Mouse (Mus musculus) lung, adult 2 months (tissue): ENCODE data around the gene Spib. TPM values are rescaled to one million over a fixed set of nuclear protein-coding genes. Genes with fewer than 3 reads are reported as not detected.

Experiments used
- DNase-seq: peaks from one replicate; pipeline ENCODE4 v3.0.0; 2022
- H3K4me1 ChIP-seq: fragments of 200-500 bp; 2 replicates; pipeline ENCODE4 v1.6.1; 2011; ENCODE audit warnings: low read length; ENCODE audit not compliant: control insufficient read depth, insufficient read depth
- H3K4me3 ChIP-seq: fragments of 200-500 bp; replicated peaks from 2 replicates; pipeline ENCODE3; 2011; ENCODE audit warnings: low read depth, mild to moderate bottlenecking, control low read depth, low read length; ENCODE audit errors: extremely low read depth
- CTCF ChIP-seq: fragments of 200-500 bp; IDR thresholded peaks from 2 replicates; pipeline ENCODE4 v1.5.1; 2011; ENCODE audit warnings: mild to moderate bottlenecking, low read length, control low read depth; ENCODE audit not compliant: insufficient read depth
- POLR2A ChIP-seq: fragments of 200-500 bp; IDR thresholded peaks from 2 replicates; pipeline ENCODE4 v1.6.1; 2011; ENCODE audit warnings: low read depth, mild to moderate bottlenecking, control low read depth, low read length, borderline replicate concordance; ENCODE audit errors: extremely low read depth
- WGBS: fragments of 180-500 bp; shearing (Covaris S2); methylation state at CpG from one replicate; pipeline ENCODE4 v1.1.7; 2018; 5-methylcytosine and 5-hydroxymethylcytosine counted together
- polyA plus RNA-seq: library from polyadenylated mRNA; depleted of rRNA; stranded (reverse); fragments of >200 nt; gene quantifications from 2 replicates; pipeline ENCODE4 v1.2.3, GENCODE M21; 2012

The Spib gene
- polyA plus RNA-seq, 1 experiment: 11.7 TPM

DNA sequence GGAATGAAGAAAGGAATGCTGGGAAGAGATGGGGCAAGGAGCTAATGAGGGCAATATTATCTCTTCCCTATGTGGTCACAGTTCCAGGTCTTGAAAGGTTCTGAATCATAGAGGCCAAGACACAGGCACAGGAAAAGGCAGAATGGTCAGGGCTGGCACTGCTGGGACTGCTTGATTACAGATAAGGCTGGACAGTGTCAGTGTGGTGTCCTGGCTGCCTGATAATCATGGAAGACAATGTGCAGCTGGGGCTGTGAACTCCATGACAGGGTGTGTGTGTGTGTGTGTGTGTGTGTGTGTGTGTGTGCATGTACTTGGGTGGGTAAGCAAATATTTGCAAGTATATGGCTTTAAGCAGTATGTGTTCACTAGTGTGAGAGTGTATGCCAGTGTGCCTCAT lies 24.4 kb downstream of the Spib start:
- no peak for DNase-seq
- TF ChIP-seq CTCF (no peak), POLR2A (no peak)
- no peaks in the 10 kb centered on the region for H3K4me1 ChIP-seq
- H3K4me3 ChIP-seq: no peak overlapping the region

DNA sequence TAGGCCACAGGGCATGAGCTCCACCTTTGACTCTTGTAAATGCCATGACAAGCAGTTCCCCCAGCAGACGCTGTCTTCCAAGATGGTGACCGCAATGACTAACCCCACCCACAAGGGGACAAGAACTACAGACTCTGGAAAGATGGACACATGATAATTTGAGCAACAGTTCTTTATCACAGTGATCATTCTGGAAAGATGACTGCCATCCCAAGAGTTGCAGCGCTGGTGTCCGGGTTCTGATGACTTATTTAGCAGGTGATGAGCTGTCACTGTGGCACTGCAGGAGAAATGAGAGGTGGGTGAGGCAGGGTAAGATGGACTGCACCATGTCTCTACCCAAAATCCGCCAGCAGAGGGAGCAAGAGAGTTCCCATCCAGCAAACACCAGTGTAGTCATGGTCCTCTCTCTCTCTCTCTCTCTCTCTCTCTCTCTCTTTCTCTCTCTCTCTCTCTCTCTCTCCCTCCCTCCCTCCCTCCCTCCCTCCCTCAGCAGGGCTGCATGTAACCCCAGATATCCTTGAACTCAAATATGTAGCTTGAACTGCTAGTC lies 30.2 kb downstream of the Spib start:
- H3K4me1 ChIP-seq: no peaks in the 10 kb centered on the region
- H3K4me3 ChIP-seq: no peak overlapping the region
- WGBS: 29% methylated on average over 5 of the region's 5 CpGs
- peak; percentile 85 for TF ChIP-seq CTCF
- no peak for TF ChIP-seq POLR2A
- DNase-seq: peak; percentile 65

DNA sequence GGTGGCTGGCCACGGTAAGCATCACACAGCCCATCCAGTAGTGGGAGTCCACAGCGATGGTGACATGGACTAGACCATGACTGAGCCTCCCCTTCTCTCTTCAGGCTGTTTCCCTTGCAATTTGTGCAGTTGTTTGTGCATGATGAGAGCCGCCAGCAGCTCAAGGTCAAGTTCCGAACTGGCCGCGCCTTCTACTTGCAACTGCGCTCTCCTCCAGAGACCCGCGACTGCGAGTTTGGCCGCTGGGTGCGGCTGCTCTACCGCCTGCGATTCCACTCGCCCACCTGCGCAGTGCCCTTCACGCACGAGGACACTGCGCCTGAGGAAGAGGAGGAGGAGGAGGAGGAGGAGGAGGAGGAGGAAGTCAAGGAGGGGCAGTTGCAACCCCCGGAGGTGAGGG lies 31.8 kb downstream of the Spib start:
- Histone ChIP-seq H3K4me3 (no peak overlapping the region), H3K4me1 (no peaks in the 10 kb centered on the region)
- WGBS: 46% methylated on average over 20 of the region's 20 CpGs
- TF ChIP-seq POLR2A (no peak), CTCF (no peak)
- no peak for DNase-seq

DNA sequence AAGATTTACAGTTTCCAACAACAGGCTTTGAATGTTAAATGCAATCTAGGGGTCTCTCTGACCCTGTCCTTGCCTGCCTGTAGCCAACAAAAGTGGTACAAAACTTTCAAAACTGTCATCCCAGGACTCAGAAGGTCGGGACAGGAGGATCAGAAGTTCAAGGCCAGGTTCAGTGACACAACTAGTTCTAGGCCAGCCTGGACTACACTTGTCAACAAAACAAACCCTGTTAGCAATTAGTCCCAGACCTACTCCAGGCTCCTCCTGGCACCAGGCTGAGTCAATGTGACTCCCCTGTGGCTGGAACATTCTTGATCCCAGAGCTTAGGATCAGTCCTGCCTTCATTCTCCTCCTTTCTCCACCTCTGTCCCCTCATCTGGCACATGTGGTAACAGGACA lies 32.9 kb downstream of the Spib start:
- H3K4me3 ChIP-seq: no peak overlapping the region
- 54% methylated on average over 1 of the region's 1 CpGs for WGBS
- H3K4me1 ChIP-seq: no peaks in the 10 kb centered on the region
- no peak for DNase-seq
- no peak for TF ChIP-seq CTCF
- no peak for TF ChIP-seq POLR2A

DNA sequence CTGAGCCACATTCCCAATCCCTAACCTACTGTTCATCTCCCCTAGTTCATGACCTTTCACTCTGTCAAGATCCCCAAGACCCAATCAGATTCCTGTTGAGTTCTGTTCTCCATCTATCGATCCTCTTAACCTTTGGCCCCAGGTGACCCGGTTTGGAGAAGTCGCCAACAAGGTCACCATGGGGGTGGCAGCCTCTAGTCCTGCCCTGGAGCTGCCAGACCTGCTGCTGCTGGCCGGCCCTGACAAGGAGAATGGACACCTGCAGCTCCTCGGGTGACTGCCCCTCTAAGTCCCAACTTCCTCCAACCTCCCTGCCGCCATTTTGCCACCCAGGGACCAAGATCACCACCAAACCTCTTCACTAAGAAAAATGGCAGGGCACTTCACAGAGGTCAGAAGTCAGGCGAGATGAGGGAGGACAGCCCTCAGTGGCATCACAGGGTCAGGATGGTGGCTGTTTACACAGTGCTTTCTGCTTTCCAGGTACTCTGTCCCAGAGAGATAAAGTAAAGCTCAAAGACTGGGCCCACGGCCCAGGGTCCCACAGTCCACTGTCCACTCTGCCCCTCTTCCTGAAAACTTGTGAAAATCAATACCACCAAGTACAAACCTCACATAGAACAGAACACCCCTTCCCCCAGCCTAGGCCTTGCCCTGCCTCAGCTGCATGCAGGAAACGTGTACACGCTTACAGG lies 34.4 kb downstream of the Spib start:
- DNase-seq: no peak
- Histone ChIP-seq H3K4me1 (no peaks in the 10 kb centered on the region), H3K4me3 (no peak overlapping the region)
- TF ChIP-seq CTCF (no peak), POLR2A (no peak)
- 78% methylated on average over 10 of the region's 10 CpGs for WGBS

DNA sequence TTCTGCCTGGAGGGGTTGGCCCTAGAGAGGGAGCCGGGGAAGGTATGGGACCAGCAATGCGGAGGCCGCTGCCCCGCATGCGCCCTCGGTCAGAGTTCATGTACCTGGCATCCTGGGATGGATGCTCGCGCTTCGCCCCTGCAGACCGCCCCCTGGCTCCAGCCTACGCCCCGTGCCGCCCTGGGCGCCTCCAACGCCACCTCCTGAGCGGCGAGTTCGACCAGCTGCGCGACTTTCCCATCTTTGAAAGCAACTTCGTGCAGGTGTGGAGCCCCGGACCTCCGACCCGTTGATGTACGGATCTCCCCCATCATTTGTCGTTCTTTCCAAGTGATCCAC lies 35.1 kb downstream of the Spib start:
- DNase-seq: no peak
- Histone ChIP-seq H3K4me3 (peak overlapping the region; percentile 66), H3K4me1 (no peaks in the 10 kb centered on the region)
- TF ChIP-seq POLR2A (no peak), CTCF (no peak)
- WGBS: 2% methylated on average over 26 of the region's 26 CpGs

DNA sequence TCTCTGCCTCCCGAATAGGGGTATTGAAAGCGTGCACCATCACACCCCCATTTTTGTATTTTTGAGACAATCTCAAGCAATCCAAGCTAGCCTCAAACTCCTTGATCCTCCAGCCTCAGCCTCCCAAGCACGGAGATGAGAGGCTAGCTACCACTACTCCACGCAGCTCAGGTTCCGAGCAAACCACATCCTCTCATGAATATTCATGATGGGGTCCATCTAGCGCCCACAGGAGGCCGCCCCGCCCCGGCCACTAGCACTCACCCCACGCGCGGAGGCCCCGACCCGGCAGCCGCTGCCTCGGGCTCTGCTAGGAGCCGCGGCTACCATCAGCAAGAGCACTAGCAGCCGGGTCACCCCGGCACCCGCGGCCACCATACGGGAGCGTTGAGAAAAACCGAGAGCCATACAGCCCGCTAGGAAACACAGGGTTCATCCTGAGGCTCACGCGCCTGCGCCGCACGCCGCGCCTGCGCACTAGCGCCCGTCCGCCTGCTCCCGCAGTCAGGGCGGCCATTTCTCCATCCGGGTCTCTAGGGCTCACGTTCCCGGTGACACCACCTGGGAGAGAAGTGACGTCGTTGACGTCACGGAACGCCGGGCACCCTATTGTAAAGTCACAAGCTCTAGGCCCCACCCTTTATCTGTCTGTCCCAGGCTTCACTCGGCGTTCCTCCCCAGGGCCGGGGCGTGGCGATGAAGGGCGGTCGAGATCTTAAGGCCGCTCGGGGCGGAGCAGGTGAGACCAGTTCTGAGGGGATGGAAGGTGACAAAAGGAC lies 35.7 kb downstream of the Spib start, which contains the start of the genes Emc10 and Fam71e1:
Gene Emc10 (minus strand): TSS at position 538 of the 779 bp plus-strand sequence.
Gene Fam71e1 (plus strand): TSS at position 590 of the 779 bp plus-strand sequence.
- TF ChIP-seq CTCF: no peak
- peak; percentile 63; the same call in 1 of the 2 replicates for TF ChIP-seq POLR2A
- WGBS: 1% methylated on average over 53 of the region's 58 CpGs
- DNase-seq: peak; percentile 96

DNA sequence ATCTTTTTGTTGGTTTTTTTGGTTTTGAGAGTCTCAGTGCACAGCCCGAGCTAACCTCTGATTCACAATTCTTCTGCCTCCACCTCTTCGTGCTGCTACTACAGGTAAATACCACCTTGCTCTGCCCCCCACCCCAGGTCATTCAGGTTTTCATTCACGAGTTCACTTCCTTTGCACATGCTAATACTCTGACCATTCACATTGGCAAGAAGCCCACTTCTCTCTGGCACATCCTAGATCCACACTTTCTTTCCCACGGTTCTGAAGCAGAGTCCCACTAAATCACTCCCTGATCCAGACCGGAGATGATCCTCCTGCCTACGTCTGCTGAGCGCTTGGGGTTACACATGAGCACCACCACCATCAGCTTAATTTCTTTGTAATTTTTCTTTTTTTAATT lies 36.8 kb downstream of the Spib start:
- Histone ChIP-seq H3K4me1 (no peaks in the 10 kb centered on the region), H3K4me3 (no peak overlapping the region)
- DNase-seq: no peak
- no peak for TF ChIP-seq POLR2A
- TF ChIP-seq CTCF: no peak
- WGBS: 74% methylated on average over 7 of the region's 7 CpGs

More for the DNA sequence above, 35.7 kb downstream of the Spib start, which contains the start of the genes Emc10 and Fam71e1:
- H3K4me1 ChIP-seq: no peaks in the 10 kb centered on the region
- H3K4me3 ChIP-seq: peak within 1 kb of the TSS; percentile 66

DNA sequence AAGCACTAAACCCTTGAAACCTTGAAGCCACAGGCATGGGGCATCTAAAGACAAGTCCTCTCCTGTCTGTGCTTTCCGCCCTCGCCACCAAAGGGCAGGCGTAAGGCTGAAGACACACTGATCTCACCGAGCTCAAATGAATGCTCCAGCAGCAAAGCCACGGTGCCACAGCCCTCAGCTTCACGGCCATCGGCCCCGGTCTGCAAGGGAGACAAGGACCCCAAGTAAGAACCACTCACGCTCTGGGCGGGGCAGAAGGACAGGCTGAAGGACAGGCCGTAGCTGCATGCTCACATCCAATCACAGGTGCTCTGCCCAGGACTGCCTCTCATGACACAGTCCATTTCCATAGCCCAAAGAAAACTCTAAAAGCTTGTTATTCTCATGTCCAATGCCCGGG lies 37.2 kb downstream of the Spib start:
- no peak for TF ChIP-seq POLR2A
- TF ChIP-seq CTCF: no peak
- WGBS: 86% methylated on average over 12 of the region's 12 CpGs
- DNase-seq: no peak
- Histone ChIP-seq H3K4me3 (no peak overlapping the region), H3K4me1 (no peaks in the 10 kb centered on the region)
